Mouse (Mus musculus) embryo, embryonic 11 days (tissue): ENCODE measurements at regions not wholly inside any gene's neighbourhood (a gene's known extent, or its start where the extent isn't known, plus 50 kb on each side); places are given as distances from the start of the nearest gene placed in this dataset.

Experiments used
- DNase-seq: peaks from one replicate; pipeline ENCODE4 v3.0.0-alpha.2; 2015

DNA sequence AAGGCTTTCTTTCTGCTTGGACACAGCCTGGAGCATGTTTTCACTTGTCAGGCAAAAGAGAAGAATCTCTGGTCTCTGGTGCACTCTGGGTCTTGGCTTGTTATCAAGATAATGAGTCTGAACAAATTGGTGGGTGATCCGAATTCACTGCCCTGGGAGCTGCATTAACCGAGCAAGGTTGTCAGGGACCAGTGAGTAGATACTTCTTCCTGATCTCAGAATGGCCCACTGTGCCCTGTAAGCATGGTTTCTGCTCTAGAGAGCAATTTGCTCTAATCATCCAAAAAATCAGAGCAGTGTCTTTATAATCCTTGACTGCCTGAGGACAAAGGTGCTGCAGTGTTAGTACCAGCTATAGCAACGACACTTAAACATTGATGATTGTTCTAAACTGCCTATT is 97.2 kb upstream of the 1500015O10Rik start:
- no peak for DNase-seq

DNA sequence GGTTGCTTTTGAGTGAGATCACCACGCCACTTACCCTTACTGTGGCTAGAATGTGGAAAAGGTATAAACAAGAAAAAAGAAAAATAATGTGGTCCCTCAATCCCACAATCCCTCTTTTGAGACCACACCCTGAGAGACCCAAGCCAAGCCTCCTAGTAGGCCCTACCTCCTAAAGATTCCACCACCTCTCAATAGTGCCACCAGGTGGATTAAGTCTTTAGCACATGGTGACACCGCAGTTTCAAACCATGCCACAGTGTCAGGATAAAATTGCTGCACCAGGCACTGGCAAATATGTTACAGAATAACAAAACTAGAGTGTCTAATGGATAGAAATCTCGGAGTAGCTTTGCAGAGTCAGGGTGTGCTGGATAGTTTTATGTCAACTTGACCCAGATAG is 94.7 kb upstream of the 1500015O10Rik start:
- DNase-seq = peak; percentile 24

DNA sequence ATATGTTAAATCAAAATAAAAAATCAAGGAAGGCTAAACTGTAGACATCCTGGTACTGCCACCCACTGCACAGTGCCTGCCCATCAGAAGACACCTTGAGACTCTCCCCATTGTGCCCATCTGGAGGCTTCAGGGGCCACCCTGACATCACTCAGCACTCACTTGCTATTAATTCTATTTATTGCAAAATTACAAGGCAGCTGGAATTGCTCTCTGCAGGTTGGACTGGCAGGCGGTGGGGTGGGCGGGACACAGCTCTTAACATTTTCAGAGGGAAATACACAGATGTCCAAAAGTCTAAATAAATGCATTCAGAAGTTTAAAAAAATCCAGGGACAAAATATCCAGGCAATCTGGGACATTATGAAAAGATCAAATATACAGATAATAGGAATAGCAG is 92.4 kb upstream of the 1500015O10Rik start:
- DNase-seq = no peak

DNA sequence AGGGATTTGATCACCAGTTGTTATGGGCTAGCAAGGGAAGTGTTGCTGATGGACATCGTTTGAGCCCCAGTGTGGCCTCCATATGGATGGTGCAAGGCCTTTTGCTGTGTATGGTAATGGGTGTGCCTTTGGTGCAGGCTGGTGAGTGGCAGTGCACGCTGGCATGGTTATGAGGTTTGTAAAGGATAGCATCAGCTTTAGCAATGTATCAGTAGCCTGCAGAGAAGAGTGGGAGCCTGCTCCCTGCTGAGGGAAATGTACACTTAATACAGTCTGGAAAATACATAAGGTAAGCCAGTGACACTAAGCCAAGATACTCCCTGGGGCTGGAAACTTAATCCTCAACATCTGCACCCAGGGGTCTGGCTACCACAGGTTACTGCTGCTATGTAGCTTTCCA is 58.4 kb upstream of the 1500015O10Rik start:
- DNase-seq = peak; percentile 3
